Mouse (Mus musculus) spleen, adult 18-20 months (tissue): ENCODE data around the gene Irs2.

Source experiments
- DNase-seq, 2 experiments: peaks; one replicate each; pipeline ENCODE4 v3.0.0; 2022; ENCODE audit warnings: mixed read lengths in 2 of 2

Gene Irs2

GRCm38 (mm10) chr8:11008842-11009420 lies 673 bp upstream of the Irs2 start:
- peak; percentile 94 to 96 for DNase-seq

- peak; percentile 49 to 61 for DNase-seq
These were observed 478 bp downstream of the Irs2 start for GRCm38 (mm10) chr8:11007581-11008378.

GRCm38 (mm10) chr8:11007001-11007580 lies 1.2 kb downstream of the Irs2 start:
- DNase-seq = peak; percentile 77 to 90

DNA sequence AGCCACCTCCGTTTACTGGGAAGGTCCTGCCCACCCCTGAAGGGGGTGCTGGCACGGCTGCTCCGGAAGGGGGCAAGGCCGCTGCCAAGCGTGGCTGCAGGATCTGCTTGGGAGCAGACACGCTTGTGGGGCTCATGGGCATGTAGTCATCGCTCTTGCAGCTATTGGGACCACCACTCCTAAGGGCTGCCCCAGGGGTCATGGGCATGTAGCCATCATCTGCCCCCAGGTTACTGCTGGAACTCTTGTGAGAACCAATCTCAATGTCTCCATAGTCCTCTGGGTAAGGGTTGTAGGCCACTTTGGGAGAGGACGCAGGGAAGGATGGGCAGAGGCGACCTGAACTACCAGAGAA lies 2.0 kb downstream of the Irs2 start:
- DNase-seq = no peak

DNA sequence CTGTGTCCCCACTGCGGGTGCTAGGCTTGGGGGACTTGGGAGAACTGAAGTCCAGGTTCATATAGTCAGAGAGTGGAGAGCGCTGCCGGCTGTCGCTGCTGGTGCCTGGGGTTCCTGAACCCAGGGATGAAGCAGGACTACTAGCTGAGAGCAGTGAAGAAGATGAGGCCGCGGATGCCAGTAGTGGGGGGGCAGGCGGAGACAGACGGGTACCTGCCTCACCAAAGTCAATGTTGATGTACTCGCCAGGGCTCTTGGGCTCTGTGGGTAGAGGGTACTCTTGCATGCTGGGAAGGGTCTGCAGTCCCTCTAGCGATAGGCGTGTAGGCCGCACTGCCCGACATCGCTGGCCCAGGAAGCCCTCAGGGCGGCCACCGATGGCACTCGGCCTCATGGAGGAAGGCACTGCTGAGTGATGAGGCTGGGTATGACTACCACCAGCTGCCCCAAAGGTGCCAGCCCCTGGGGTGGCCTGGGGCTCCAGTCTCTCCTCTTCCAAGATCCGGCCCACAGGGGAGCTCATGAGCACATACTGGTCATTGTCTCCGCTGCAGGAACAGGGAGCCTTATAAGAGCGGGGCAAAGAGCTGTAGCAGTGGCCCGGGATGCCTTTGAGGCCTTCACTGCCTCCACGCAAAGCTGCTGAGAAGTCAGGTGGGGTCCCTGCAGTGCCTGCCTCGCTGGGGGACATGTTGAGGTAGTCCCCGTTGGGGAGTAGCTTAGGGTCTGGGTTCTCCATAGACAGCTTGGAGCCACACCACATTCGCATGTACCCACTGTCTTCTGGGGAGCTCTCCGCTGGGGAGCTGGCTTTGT lies 2.6 kb downstream of the Irs2 start:
- no peak for DNase-seq

DNA sequence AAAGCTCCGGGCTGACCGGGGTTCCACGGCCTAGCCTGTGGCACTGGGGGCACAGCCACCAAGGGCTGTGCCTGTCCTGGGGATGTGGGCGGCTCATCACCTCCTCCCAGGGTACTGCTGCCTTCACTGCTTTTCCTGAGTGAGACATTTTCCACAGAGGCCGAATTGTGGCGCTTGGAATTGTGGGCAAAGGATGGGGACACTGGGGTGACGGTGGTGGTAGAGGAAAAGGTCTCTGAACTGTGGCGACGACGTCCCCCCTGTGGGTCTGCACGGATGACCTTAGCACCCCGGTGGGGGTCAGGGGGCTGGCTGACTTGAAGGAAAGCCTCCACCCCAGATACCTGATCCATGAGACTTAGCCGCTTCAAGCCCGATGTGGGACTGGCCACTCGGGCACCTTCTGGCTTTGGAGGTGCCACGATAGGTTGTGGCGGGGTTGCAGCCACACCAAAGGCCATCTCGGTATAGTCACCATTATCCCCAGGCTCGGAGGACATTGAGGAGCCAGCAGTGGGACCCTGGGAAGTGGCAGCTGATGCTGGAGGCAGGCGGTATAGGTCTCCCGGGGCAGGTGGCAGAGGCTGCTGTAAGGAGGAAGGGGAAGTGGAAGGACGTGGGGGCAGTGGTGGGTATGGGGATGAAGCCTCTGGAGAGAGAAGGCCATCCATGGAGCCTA lies 3.3 kb downstream of the Irs2 start:
- no peak for DNase-seq

DNA sequence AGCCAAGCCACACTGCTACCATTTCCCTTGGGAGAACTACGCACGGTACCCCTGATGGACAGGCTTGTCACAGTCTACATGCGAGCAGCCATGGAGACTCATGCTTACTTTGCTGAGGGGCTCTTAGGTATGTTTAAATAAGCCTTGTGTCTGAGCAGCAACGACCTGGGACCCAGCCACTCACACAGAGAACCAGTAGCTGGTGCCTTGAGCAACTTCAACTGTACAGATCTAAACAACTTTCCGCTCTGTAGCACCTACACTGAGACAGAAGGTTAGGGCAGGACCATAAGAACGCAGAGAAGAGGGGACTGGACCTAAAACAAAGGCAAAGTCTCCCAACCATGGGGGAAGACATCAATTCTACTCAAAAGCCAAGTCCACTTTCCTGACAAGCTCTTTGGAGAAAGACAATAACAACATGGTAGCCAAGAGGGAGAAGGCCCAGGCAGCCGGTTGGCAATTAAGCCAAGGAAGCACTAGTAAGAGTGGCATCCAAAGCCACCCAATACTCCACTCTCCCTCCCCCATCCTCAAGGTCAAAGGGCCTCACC lies 4.3 kb downstream of the Irs2 start:
- no peak for DNase-seq

- no peak for DNase-seq
These were observed 5.0 kb downstream of the Irs2 start for GRCm38 (mm10) chr8:11003253-11003652.

DNA sequence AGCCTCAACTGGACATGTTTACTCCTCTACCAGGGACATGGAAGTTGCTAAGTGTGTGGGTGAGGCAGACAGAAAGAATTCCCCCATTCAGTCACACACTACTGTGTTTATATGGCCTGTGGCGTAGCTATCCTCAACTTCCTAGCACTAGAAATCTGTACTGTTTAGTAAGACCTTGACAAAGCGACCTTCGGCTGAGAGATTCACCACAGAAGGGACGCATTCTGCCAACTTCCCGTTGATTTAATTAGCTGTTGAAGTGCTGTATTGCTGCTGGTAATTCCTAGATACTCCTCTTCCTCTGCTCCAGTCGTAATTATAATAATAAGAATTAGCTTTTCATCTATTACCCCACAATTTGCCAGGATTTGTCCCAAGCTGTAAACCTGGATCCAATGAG lies 5.4 kb downstream of the Irs2 start:
- no peak for DNase-seq

DNA sequence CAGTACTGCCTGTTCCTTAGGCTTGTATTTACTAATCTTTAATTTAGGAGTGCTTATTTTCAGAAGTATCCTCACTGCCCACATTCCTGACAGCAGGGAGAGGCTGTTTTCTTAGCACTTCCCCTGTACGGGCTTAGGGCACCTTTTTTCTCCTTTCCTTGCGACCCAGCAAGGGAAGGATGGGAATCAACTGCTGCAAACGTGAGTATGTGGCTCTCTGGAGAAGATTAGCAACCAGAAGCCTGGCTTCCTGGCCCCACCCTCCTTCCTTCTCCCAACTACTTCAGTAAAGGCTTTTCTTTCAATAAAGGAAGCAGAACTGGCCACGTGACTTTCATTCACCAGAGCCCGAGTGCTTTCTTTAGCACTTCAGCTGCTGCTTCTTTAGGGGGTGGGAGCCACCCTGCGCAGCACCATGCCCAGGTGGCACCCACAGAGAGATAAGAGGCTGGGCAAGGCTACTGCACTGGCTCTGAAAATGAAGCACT lies 7.2 kb downstream of the Irs2 start:
- no peak for DNase-seq

DNA sequence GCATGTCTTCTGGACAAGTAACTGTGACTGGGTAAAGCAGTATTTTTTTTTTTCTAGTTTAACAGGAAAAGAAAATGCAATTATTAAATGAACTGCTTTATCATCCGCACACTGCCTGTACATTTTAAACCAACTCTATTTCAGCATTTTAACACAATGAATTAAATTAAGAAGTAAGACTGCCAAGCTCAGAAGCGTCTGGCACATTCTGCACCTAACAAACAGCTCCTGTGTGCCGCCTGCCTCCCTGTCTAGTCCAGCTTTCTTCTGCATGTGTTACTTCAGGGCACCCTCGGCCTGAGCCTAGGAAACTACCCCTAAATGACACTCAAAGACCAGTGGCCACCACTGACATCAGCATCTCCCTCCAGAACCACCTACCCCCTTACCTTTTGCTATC lies 8.7 kb downstream of the Irs2 start:
- DNase-seq = no peak

GRCm38 (mm10) chr8:10996247-10996646 lies 12.0 kb downstream of the Irs2 start:
- no peak for DNase-seq

DNA sequence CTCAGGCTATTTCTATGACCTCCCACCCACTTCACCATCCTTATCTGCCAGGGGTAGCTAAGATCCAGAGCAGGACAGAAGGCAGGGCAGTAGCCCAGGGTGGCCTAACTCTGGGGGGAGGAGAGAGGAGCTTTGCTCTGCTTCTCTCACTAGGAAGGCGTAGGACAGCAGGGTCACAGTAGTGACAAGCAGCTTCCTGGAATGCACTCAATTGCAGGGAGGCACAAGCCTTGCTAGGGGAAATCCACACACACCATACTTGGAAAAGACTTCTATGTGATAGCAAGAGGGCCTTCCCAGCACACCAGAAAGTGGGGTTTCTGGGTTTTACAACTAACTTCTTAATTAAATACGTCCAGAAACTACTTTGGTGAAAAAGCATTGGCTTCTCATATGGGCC lies 12.5 kb downstream of the Irs2 start:
- DNase-seq = no peak

GRCm38 (mm10) chr8:10994390-10994954 lies 13.8 kb downstream of the Irs2 start:
- DNase-seq = no peak

GRCm38 (mm10) chr8:10993582-10994216 lies 14.6 kb downstream of the Irs2 start:
- no peak for DNase-seq

DNA sequence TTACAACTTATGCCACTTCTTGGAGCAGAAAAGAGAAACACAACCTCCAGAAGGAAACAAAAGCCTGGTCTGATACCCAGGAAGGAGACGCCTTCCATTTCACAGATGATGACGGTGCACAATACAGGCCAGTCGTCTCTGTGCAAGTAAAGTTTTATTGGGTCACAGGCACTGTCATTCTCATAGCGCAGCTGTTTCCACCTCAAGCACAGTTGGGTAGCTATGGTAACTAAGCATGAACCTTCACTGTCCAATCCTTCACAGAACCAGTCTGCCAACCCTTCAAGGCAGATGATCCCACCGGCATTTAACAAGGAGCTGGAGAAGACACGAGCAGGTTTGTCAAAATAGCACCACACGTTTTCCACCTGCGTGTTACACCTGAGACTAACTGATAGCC lies 16.2 kb downstream of the Irs2 start:
- no peak for DNase-seq

DNA sequence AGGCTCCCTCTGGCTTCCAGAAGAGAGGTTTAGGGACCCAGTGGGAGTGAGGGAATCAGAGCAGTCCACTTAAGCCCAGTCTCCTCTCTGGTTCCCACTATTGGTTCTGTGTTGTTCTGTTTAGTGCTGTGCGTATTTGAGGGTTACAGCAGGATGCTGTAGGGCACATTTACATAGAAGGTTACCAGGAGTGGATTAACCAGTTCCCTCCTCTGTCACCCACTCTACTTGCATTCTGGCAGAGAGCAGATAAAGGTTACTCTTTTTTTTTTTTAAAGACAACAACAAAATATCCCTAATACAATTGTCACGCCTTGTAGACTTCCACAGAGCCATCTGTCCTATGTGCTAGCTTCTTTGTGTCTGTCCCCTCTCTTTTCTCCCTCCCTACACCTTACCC lies 16.9 kb downstream of the Irs2 start:
- no peak for DNase-seq

- no peak for DNase-seq
These were observed 17.7 kb downstream of the Irs2 start for GRCm38 (mm10) chr8:10990421-10991110.

- DNase-seq = no peak
These were observed 18.3 kb downstream of the Irs2 start for GRCm38 (mm10) chr8:10989946-10990345.

DNA sequence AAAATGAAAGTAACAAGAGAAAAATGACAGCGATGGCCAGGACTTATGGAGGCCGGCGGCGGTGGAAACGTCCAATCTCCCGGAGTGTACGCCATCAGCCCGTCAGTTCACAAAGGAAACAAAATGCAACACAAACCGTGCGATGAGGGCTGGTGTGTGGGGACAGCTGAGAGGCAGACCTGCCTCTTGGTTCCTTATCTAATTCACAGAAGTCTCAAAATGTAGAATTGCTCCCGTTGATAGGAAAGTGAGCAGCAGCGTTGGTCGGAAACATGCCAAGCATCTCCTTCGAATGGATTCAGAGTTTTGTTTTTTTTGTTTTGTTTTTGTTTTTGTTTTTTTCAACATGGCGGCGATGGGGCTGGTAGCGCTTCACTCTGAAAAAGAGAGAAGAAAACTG lies 21.6 kb downstream of the Irs2 start:
- DNase-seq = no peak

- no peak for DNase-seq
These were observed 23.2 kb downstream of the Irs2 start for GRCm38 (mm10) chr8:10985064-10985463.
